Mouse (Mus musculus): ENCODE data around the gene Synj1. TPM values are rescaled to one million over a fixed set of nuclear protein-coding genes. Genes with fewer than 3 reads are reported as not detected.

Gene Synj1
- polyA plus RNA-seq, 1 experiment, result 51.6 TPM

GRCm38 (mm10) chr16:90924606-90925370, 86.3 kb downstream of the Synj1 start:
- Histone ChIP-seq H3K4me1 (replicated peaks; ENCODE audit: control insufficient read depth, insufficient read depth, low read length) (no peaks in the 10 kb centered on the region), H3K27me3 (ENCODE audit: control insufficient read depth, insufficient read depth, low read length) (no peaks in the 10 kb centered on the region), H3K27ac (ENCODE audit: control insufficient read depth, insufficient read depth, low read length) (no peak overlapping the region), H3K4me3 (ENCODE audit: control insufficient read depth, insufficient read depth, low read length) (no peak overlapping the region), H3K36me3 (ENCODE audit: control insufficient read depth, insufficient read depth, low read length) (no peaks in the 10 kb centered on the region)
- 94% methylated on average over 13 of the region's 13 CpGs for WGBS
- TF ChIP-seq CTCF (IDR thresholded peaks at IDR 0.05; ENCODE audit: borderline replicate concordance, control insufficient read depth, extremely low read depth, insufficient read depth, low read length, poor library complexity) (no peak), POLR2A (IDR thresholded peaks at IDR 0.05; ENCODE audit: control insufficient read depth, extremely low read depth, insufficient read depth, low read length, poor library complexity) (no peak)
- no peak for DNase-seq

DNA sequence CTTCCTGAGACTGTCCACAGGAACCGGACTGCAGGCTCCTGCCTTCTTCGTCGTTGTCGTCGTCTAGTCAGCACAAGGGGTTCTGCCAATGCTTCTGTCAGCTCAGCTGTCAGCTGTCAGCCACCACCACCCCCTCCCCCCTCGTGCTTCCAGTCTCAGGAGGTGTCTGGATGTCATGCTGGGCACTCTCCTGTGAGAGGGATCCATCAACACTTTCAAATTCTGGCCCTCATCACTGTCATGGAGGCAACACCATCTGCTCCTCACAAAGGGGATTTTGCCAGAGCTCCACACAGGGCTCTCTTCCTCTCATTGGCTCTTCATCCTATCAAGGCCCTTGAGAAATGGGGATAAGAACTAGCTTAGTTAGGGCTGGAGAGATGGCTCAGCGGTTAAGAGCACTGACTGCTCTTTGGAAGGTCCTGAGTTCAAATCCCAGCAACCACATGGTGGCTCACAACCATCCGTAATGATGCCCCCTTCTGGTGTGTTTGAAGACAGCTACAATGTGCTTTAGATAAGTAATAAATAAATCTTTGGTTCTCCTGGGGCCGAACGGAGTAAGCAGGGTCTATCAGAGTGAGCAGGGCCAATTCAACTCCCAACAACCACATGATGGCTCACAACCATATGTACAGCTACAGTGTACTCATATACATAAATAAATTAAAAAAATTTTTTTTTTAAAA, 89.5 kb downstream of the Synj1 start:
- no peak for DNase-seq
- WGBS, result 73% methylated on average over 10 of the region's 10 CpGs
- H3K4me3 ChIP-seq (ENCODE audit: control insufficient read depth, insufficient read depth, low read length), result no peak overlapping the region
- H3K36me3 ChIP-seq (ENCODE audit: control insufficient read depth, insufficient read depth, low read length), result no peaks in the 10 kb centered on the region
- no peaks in the 10 kb centered on the region for H3K4me1 ChIP-seq (replicated peaks; ENCODE audit: control insufficient read depth, insufficient read depth, low read length)
- TF ChIP-seq POLR2A (IDR thresholded peaks at IDR 0.05; ENCODE audit: control insufficient read depth, extremely low read depth, insufficient read depth, low read length, poor library complexity), result no peak
- no peak for TF ChIP-seq CTCF (IDR thresholded peaks at IDR 0.05; ENCODE audit: borderline replicate concordance, control insufficient read depth, extremely low read depth, insufficient read depth, low read length, poor library complexity)
- H3K27me3 ChIP-seq (ENCODE audit: control insufficient read depth, insufficient read depth, low read length), result no peaks in the 10 kb centered on the region
- H3K27ac ChIP-seq (ENCODE audit: control insufficient read depth, insufficient read depth, low read length), result no peak overlapping the region

DNA sequence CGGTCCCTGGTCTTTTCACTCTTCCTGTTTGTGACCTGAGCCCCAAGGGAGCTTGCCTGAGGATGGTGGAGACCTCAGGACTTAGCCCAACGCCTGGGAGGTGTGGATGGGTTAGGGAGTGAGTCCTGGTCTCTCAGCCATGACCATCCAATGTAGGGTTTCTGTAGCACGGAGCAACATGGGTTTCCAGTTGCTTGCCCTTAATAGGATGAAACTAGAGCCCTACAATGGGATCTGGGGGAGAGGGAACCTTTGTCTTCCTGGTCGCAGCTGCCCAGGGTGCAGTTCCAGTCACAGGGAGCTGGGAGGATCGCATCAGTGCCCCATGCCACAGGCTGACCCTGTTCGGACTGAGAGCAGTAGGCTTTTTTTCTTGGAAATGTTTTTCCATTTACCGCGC, 94.0 kb downstream of the Synj1 start:
- DNase-seq, result no peak
- H3K4me1 ChIP-seq (replicated peaks; ENCODE audit: control insufficient read depth, insufficient read depth, low read length), result no peaks in the 10 kb centered on the region
- H3K27ac ChIP-seq (ENCODE audit: control insufficient read depth, insufficient read depth, low read length), result no peak overlapping the region
- H3K27me3 ChIP-seq (ENCODE audit: control insufficient read depth, insufficient read depth, low read length), result no peaks in the 10 kb centered on the region
- TF ChIP-seq POLR2A (IDR thresholded peaks at IDR 0.05; ENCODE audit: control insufficient read depth, extremely low read depth, insufficient read depth, low read length, poor library complexity), result no peak
- no peak for TF ChIP-seq CTCF (IDR thresholded peaks at IDR 0.05; ENCODE audit: borderline replicate concordance, control insufficient read depth, extremely low read depth, insufficient read depth, low read length, poor library complexity)
- H3K36me3 ChIP-seq (ENCODE audit: control insufficient read depth, insufficient read depth, low read length), result no peaks in the 10 kb centered on the region
- WGBS, result 87% methylated on average over 8 of the region's 8 CpGs
- no peak overlapping the region for H3K4me3 ChIP-seq (ENCODE audit: control insufficient read depth, insufficient read depth, low read length)

DNA sequence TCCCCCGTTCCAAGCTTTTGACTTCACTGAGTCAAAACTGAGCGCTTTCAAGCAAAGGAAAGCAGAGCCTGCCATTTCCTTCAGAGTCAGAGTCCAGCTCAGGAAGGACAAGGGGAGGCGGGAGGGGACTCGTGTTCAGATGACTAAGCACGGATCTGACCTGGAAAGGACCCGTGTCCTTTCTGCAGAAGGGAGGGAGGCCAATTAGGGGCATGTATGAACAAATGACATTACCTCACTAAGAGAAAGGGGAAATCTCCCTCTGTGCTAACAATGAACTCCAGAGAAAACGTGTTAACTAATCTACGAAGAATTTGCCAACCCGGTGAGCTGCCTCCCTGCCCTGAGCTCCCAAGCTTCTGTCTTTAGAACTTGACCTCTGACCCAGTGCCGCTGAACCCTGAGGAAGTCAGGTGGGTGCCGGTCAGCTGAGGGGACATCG, 95.0 kb downstream of the Synj1 start:
- no peak overlapping the region for H3K27ac ChIP-seq (ENCODE audit: control insufficient read depth, insufficient read depth, low read length)
- no peak overlapping the region for H3K4me3 ChIP-seq (ENCODE audit: control insufficient read depth, insufficient read depth, low read length)
- no peak for DNase-seq
- no peaks in the 10 kb centered on the region for H3K27me3 ChIP-seq (ENCODE audit: control insufficient read depth, insufficient read depth, low read length)
- WGBS, result 11% methylated on average over 12 of the region's 12 CpGs
- no peaks in the 10 kb centered on the region for H3K4me1 ChIP-seq (replicated peaks; ENCODE audit: control insufficient read depth, insufficient read depth, low read length)
- TF ChIP-seq POLR2A (IDR thresholded peaks at IDR 0.05; ENCODE audit: control insufficient read depth, extremely low read depth, insufficient read depth, low read length, poor library complexity) (no peak), CTCF (IDR thresholded peaks at IDR 0.05; ENCODE audit: borderline replicate concordance, control insufficient read depth, extremely low read depth, insufficient read depth, low read length, poor library complexity) (no peak)
- no peaks in the 10 kb centered on the region for H3K36me3 ChIP-seq (ENCODE audit: control insufficient read depth, insufficient read depth, low read length)

DNA sequence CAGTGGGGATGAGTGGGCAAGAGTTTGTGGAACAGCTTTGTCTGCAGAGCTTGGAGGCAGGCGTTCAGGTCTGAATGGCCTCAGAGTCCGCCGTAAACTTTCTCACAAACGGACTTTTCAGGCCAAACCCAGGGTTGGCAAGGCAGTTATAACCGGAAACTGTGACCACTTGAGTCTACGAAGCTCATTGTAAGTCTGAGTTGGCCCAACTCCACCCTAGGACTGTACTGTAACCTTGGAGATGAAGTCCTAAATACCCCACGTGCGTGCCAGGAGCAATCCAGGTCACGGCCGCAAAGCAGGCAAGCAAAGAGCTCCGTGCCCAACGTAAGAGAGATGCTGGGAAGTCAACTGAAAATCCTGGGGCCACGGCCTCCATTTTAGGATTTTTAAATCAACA, 99.3 kb downstream of the Synj1 start:
- Histone ChIP-seq H3K27ac (ENCODE audit: control insufficient read depth, insufficient read depth, low read length) (no peak overlapping the region), H3K36me3 (ENCODE audit: control insufficient read depth, insufficient read depth, low read length) (no peaks in the 10 kb centered on the region), H3K4me3 (ENCODE audit: control insufficient read depth, insufficient read depth, low read length) (no peak overlapping the region), H3K27me3 (ENCODE audit: control insufficient read depth, insufficient read depth, low read length) (no peaks in the 10 kb centered on the region), H3K4me1 (replicated peaks; ENCODE audit: control insufficient read depth, insufficient read depth, low read length) (no peaks in the 10 kb centered on the region)
- DNase-seq, result no peak
- WGBS, result 89% methylated on average over 13 of the region's 13 CpGs
- TF ChIP-seq POLR2A (IDR thresholded peaks at IDR 0.05; ENCODE audit: control insufficient read depth, extremely low read depth, insufficient read depth, low read length, poor library complexity) (no peak), CTCF (IDR thresholded peaks at IDR 0.05; ENCODE audit: borderline replicate concordance, control insufficient read depth, extremely low read depth, insufficient read depth, low read length, poor library complexity) (no peak)

DNA sequence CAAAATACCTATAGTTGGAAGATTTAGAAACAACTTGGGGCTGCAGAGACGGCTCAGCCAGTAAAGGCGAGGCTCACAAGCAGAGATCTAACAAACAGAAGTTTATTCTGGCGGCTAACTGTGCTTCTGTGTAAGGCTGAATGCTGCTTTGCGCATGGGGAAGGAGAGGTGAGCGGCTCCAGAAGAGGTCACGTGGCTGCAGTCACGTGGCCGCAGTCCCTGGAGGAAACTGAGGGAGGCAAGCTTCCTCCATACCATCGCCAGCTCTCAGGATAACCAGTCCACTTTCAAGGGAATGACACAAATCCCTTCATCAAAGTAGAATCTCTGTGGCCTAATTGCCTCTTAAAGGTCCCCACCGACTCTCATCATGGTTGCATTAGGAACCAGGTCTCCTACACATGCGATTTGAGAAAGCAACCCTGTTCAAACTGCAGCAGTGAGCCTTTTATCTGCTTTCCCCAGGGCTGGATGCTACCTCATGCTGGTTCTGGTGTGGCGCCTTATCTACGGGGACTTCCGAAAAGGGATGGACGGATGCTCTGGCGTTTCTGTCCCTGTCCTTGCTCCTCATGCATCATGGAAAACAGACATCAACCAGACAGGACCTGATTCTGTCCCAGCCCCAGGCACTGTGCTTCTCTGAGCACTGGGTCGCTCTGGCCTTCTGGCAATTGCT, 100.1 kb downstream of the Synj1 start:
- 83% methylated on average over 17 of the region's 17 CpGs for WGBS

More for the DNA sequence above, 100.1 kb downstream of the Synj1 start:
- Histone ChIP-seq H3K4me3 (ENCODE audit: control insufficient read depth, insufficient read depth, low read length) (no peak overlapping the region), H3K36me3 (ENCODE audit: control insufficient read depth, insufficient read depth, low read length) (no peaks in the 10 kb centered on the region), H3K4me1 (replicated peaks; ENCODE audit: control insufficient read depth, insufficient read depth, low read length) (no peaks in the 10 kb centered on the region), H3K27ac (ENCODE audit: control insufficient read depth, insufficient read depth, low read length) (no peak overlapping the region), H3K27me3 (ENCODE audit: control insufficient read depth, insufficient read depth, low read length) (no peaks in the 10 kb centered on the region)
- DNase-seq, result no peak
- no peak for TF ChIP-seq POLR2A (IDR thresholded peaks at IDR 0.05; ENCODE audit: control insufficient read depth, extremely low read depth, insufficient read depth, low read length, poor library complexity)
- TF ChIP-seq CTCF (IDR thresholded peaks at IDR 0.05; ENCODE audit: borderline replicate concordance, control insufficient read depth, extremely low read depth, insufficient read depth, low read length, poor library complexity), result no peak

All from thymus, adult 2 months (tissue).